Mouse (Mus musculus): ENCODE measurements at regions not wholly inside any gene's neighbourhood (a gene's known extent, or its start where the extent isn't known, plus 50 kb on each side); places are given as distances from the start of the nearest gene placed in this dataset.

DNA sequence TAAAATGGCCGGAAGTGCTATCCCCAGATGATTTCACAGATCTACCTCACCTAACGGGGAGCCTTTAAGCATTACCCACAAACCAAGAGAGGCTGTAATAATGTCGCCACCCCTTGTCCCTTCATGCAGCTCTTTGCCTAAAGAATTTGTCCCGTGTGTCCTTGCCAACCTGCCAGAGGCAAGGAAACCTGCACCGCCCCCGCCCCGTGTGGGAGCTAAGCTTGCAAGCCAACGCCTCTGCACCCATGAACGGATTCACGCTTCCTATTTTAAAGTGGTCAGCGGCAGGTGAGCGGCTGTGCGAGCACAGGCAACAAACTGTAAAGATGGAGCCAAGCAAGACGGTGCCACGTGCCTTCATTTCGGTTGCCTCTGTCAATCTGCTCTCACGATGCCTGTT lies 63.1 kb downstream of the Gm11011 start:
- TF ChIP-seq POLR2A (IDR thresholded peaks at IDR 0.05; ENCODE audit: low read depth, low read length) (no peak), CTCF (IDR thresholded peaks at IDR 0.05; ENCODE audit: extremely low read depth, insufficient read length, insufficient replicate concordance, low read depth, low read length) (no peak)

Measured in small intestine, adult 2 months (tissue).